Mouse (Mus musculus) myocyte (in vitro differentiated cells): ENCODE data around the gene Dynlt1b.
"Not testable (repeated sequence)": the region's sequence is repeated elsewhere in the genome, so short reads cannot be mapped to it uniquely, and the experiment has no call there.

Experiments
- E2F4 ChIP-seq: IDR thresholded peaks from one replicate; pipeline ENCODE4 v1.6.1; 2011; ENCODE audit warnings: mild to moderate bottlenecking, control low read depth, moderate library complexity; ENCODE audit not compliant: insufficient read depth
- MAX ChIP-seq: IDR thresholded peaks from one replicate; pipeline ENCODE4 v1.6.1; 2011; ENCODE audit warnings: low read depth, mild to moderate bottlenecking, control low read depth
- MYOD1 ChIP-seq, 3 experiments: IDR thresholded peaks; one replicate each; pipeline ENCODE4 v1.6.1; 2011; ENCODE audit warnings: control low read depth in 2 of 3, low read depth in 2 of 3, mild to moderate bottlenecking in 2 of 3, moderate library complexity in 1 of 3; ENCODE audit not compliant: insufficient read length in 2 of 3, control insufficient read depth in 1 of 3
- MYOG ChIP-seq, 3 experiments: IDR thresholded peaks; one replicate each; pipeline ENCODE4 v1.6.1; 2011; ENCODE audit warnings: control low read depth in 2 of 3, low read depth in 2 of 3, mild to moderate bottlenecking in 2 of 3; ENCODE audit not compliant: insufficient read length in 2 of 3, control insufficient read depth in 1 of 3, insufficient read depth in 1 of 3
- POLR2A ChIP-seq: IDR thresholded peaks from one replicate; pipeline ENCODE4 v1.6.1; 2011; ENCODE audit warnings: low read depth, mild to moderate bottlenecking, control low read depth, moderate library complexity; ENCODE audit not compliant: insufficient read length
- POLR2AphosphoS2 ChIP-seq: IDR thresholded peaks from one replicate; pipeline ENCODE4 v1.6.1; 2011; ENCODE audit warnings: low read depth, control low read depth; ENCODE audit not compliant: insufficient read length
- REST ChIP-seq: IDR thresholded peaks from one replicate; pipeline ENCODE4 v1.6.1; 2011; ENCODE audit warnings: mild to moderate bottlenecking, control low read depth, moderate library complexity; ENCODE audit not compliant: insufficient read depth, insufficient read length
- SRF ChIP-seq: IDR thresholded peaks from one replicate; pipeline ENCODE4 v1.6.1; 2011; ENCODE audit warnings: low read depth; ENCODE audit not compliant: control insufficient read depth, insufficient read length
- USF1 ChIP-seq: IDR thresholded peaks from one replicate; pipeline ENCODE4 v1.6.1; 2011; ENCODE audit warnings: low read depth, mild to moderate bottlenecking, control low read depth, moderate library complexity

DNA sequence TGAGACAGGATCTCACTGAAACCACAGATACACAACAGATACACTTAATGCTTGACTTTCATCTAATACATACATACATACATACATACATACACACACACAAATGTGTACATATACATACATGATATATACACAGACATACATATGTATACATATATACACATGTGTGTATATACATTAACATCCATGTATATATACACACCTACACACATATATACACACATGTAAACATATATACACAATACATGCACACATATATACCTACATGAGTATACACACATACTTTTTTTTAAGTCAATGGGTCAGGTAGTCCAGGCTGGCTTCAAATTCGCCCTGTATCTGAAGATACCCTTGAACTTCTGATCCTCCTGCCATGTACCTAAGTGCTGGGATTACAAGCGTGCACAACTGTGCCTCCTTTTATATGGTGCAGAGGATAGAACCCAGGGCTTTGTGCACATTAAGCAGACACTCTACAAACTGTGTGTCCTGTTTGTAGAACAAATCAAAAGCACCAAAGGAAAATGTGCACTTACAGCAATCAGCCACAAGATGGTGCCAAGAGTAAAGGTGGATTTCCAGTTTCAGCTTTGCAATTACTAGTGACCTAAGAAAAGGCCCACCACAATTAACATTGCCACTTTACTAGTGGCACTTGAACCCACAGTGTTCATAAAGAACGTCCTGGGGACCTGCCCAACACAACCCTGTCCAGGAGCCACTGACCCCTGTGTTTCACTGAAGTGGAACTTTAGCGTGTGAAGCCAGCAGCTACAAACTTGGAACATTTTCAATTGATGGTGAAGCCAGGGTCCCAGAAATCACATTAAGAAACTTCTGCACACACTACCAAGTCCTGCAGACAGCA, 37.2 kb upstream of the Dynlt1b start:
- TF ChIP-seq POLR2AphosphoS2; POLR2A; USF1; MYOG (IDR thresholded peaks at IDR 0.05; ENCODE audit: control insufficient read depth in 1 of 3, insufficient read depth in 1 of 3, insufficient read length in 2 of 3, low read depth in 2 of 3); SRF; MYOD1 (IDR thresholded peaks at IDR 0.05; ENCODE audit: control insufficient read depth in 1 of 3, insufficient read length in 2 of 3, low read depth in 2 of 3); MAX; E2F4; REST: not testable (repeated sequence)
